Mouse (Mus musculus) skeletal muscle tissue, adult 2 months (tissue): ENCODE data around the gene Dao.

Experiments used
- DNase-seq: peaks from one replicate; pipeline ENCODE4 v3.0.0-alpha.2; 2012; ENCODE audit warnings: low read depth, low spot score

The Dao gene

GRCm38 (mm10) chr5:114067982-114068381, 64.5 kb downstream of the Dao start:
- DNase-seq, result no peak

- no peak for DNase-seq
Measured at GRCm38 (mm10) chr5:114070858-114071257, 67.4 kb downstream of the Dao start.

GRCm38 (mm10) chr5:114072262-114072661, 68.8 kb downstream of the Dao start:
- no peak for DNase-seq
